Mouse (Mus musculus): ENCODE measurements around the gene Slc37a1. TPM values are rescaled to one million over a fixed set of nuclear protein-coding genes. Genes with fewer than 3 reads are reported as not detected.

Gene Slc37a1
- 3.9 and 4.8 TPM in 2 replicates for polyA plus RNA-seq (2016; fragmentation: Nextera tagmentation; extraction: Ambion mirVana)

- Histone ChIP-seq H3K27ac (no peak within 1 kb of the TSS), H3K4me1 (no peaks in the 10 kb centered on the region), H3K4me3 (no peak within 1 kb of the TSS), H3K27me3 (ENCODE audit: insufficient read depth, poor library complexity, severe bottlenecking) (no peaks in the 10 kb centered on the region; the same call in 1 of the 2 replicates), H3K36me3 (no peaks in the 10 kb centered on the region), H3K9me3 (no peaks in the 10 kb centered on the region)
- no peak for DNase-seq (ENCODE audit: low spot score)
- WGBS: 86% methylated on average over 1 of the region's 1 CpGs
Observed at GRCm38 (mm10) chr17:31286492-31286891, at the start of gene Slc37a1. Gene Slc37a1 (plus strand): TSS chr17:31286792.

- Histone ChIP-seq H3K4me3 (no peak overlapping the region), H3K9me3 (no peaks in the 10 kb centered on the region), H3K27me3 (ENCODE audit: insufficient read depth, poor library complexity, severe bottlenecking) (no peaks in the 10 kb centered on the region), H3K4me1 (no peaks in the 10 kb centered on the region), H3K36me3 (no peaks in the 10 kb centered on the region), H3K27ac (no peak overlapping the region)
- WGBS: 75% methylated on average over 7 of the region's 7 CpGs
- no peak for DNase-seq (ENCODE audit: low spot score)
Observed at GRCm38 (mm10) chr17:31238234-31239020, 48.2 kb upstream of the Slc37a1 start.

GRCm38 (mm10) chr17:31241156-31241555 lies 45.4 kb upstream of the Slc37a1 start:
- Histone ChIP-seq H3K9me3 (no peaks in the 10 kb centered on the region), H3K27me3 (ENCODE audit: insufficient read depth, poor library complexity, severe bottlenecking) (no peaks in the 10 kb centered on the region), H3K27ac (no peak overlapping the region), H3K4me1 (peaks cover 7% of the 10 kb centered on the region), H3K4me3 (no peak overlapping the region), H3K36me3 (no peaks in the 10 kb centered on the region)
- no peak for DNase-seq (ENCODE audit: low spot score)
- WGBS: 81% methylated on average over 8 of the region's 8 CpGs

- peaks cover 11% of the 10 kb centered on the region for H3K4me1 ChIP-seq
- WGBS: 9% methylated on average over 1 of the region's 1 CpGs
- H3K36me3 ChIP-seq: no peaks in the 10 kb centered on the region
- no peaks in the 10 kb centered on the region for H3K27me3 ChIP-seq (ENCODE audit: insufficient read depth, poor library complexity, severe bottlenecking)
- H3K4me3 ChIP-seq: no peak overlapping the region
- no peak for DNase-seq (ENCODE audit: low spot score)
- H3K27ac ChIP-seq: no peak overlapping the region
- no peaks in the 10 kb centered on the region for H3K9me3 ChIP-seq
Observed at GRCm38 (mm10) chr17:31242764-31243163, 43.8 kb upstream of the Slc37a1 start.

GRCm38 (mm10) chr17:31245321-31245720 lies 41.3 kb upstream of the Slc37a1 start:
- no peaks in the 10 kb centered on the region for H3K36me3 ChIP-seq
- H3K4me3 ChIP-seq: no peak overlapping the region
- no peaks in the 10 kb centered on the region for H3K9me3 ChIP-seq
- H3K27ac ChIP-seq: no peak overlapping the region
- WGBS: 40% methylated on average over 5 of the region's 5 CpGs
- no peaks in the 10 kb centered on the region for H3K27me3 ChIP-seq (ENCODE audit: insufficient read depth, poor library complexity, severe bottlenecking)
- no peak for DNase-seq (ENCODE audit: low spot score)
- peaks cover 11% of the 10 kb centered on the region for H3K4me1 ChIP-seq

- Histone ChIP-seq H3K36me3 (no peaks in the 10 kb centered on the region), H3K9me3 (no peaks in the 10 kb centered on the region), H3K27me3 (ENCODE audit: insufficient read depth, poor library complexity, severe bottlenecking) (no peaks in the 10 kb centered on the region), H3K4me3 (peak overlapping the region; percentile 16; the same call in 1 of the 2 replicates), H3K4me1 (peaks cover 11% of the 10 kb centered on the region), H3K27ac (no peak overlapping the region)
- DNase-seq (ENCODE audit: low spot score): no peak
- 26% methylated on average over 5 of the region's 5 CpGs for whole genome bisulfite sequencing
Observed at GRCm38 (mm10) chr17:31247144-31247543, 39.4 kb upstream of the Slc37a1 start.

GRCm38 (mm10) chr17:31253951-31254350 lies 32.6 kb upstream of the Slc37a1 start:
- H3K4me3 ChIP-seq: no peak overlapping the region
- H3K36me3 ChIP-seq: no peaks in the 10 kb centered on the region
- no peaks in the 10 kb centered on the region for H3K27me3 ChIP-seq (ENCODE audit: insufficient read depth, poor library complexity, severe bottlenecking)
- DNase-seq (ENCODE audit: low spot score): no peak
- 48% methylated on average over 5 of the region's 5 CpGs for WGBS
- H3K9me3 ChIP-seq: no peaks in the 10 kb centered on the region
- H3K4me1 ChIP-seq: peaks cover 8% of the 10 kb centered on the region; the same call in 1 of the 2 replicates
- H3K27ac ChIP-seq: no peak overlapping the region

GRCm38 (mm10) chr17:31254463-31254931 lies 32.1 kb upstream of the Slc37a1 start:
- no peaks in the 10 kb centered on the region for H3K27me3 ChIP-seq (ENCODE audit: insufficient read depth, poor library complexity, severe bottlenecking)
- H3K36me3 ChIP-seq: no peaks in the 10 kb centered on the region
- no peak overlapping the region for H3K27ac ChIP-seq
- H3K4me3 ChIP-seq: no peak overlapping the region
- peaks cover 8% of the 10 kb centered on the region; the same call in 1 of the 2 replicates for H3K4me1 ChIP-seq
- WGBS: 17% methylated on average over 9 of the region's 9 CpGs
- H3K9me3 ChIP-seq: no peaks in the 10 kb centered on the region
- peak; percentile 86 for DNase-seq (ENCODE audit: low spot score)

- H3K36me3 ChIP-seq: no peaks in the 10 kb centered on the region
- no peaks in the 10 kb centered on the region for H3K9me3 ChIP-seq
- DNase-seq (ENCODE audit: low spot score): no peak
- 76% methylated on average over 1 of the region's 1 CpGs for WGBS
- peaks cover 8% of the 10 kb centered on the region; the same call in 1 of the 2 replicates for H3K4me1 ChIP-seq
- H3K4me3 ChIP-seq: no peak overlapping the region
- H3K27ac ChIP-seq: no peak overlapping the region
- H3K27me3 ChIP-seq (ENCODE audit: insufficient read depth, poor library complexity, severe bottlenecking): no peaks in the 10 kb centered on the region
Observed at GRCm38 (mm10) chr17:31257149-31257548, 29.4 kb upstream of the Slc37a1 start.

- 85% methylated on average over 12 of the region's 12 CpGs for WGBS
- no peak for DNase-seq (ENCODE audit: low spot score)
- no peaks in the 10 kb centered on the region for H3K27me3 ChIP-seq (ENCODE audit: insufficient read depth, poor library complexity, severe bottlenecking)
- no peaks in the 10 kb centered on the region for H3K36me3 ChIP-seq
- H3K27ac ChIP-seq: no peak overlapping the region
- H3K4me3 ChIP-seq: no peak overlapping the region
- peaks cover 12% of the 10 kb centered on the region for H3K4me1 ChIP-seq
- H3K9me3 ChIP-seq: no peaks in the 10 kb centered on the region
Observed at GRCm38 (mm10) chr17:31257898-31258297, 28.7 kb upstream of the Slc37a1 start.

- 77% methylated on average over 9 of the region's 9 CpGs for WGBS
- H3K27me3 ChIP-seq (ENCODE audit: insufficient read depth, poor library complexity, severe bottlenecking): no peaks in the 10 kb centered on the region
- peaks cover 15% of the 10 kb centered on the region for H3K4me1 ChIP-seq
- no peak overlapping the region for H3K27ac ChIP-seq
- no peak for DNase-seq (ENCODE audit: low spot score)
- no peaks in the 10 kb centered on the region for H3K36me3 ChIP-seq
- no peaks in the 10 kb centered on the region for H3K9me3 ChIP-seq
- no peak overlapping the region for H3K4me3 ChIP-seq
Observed at GRCm38 (mm10) chr17:31258310-31258865, 28.2 kb upstream of the Slc37a1 start.

GRCm38 (mm10) chr17:31259145-31259544 lies 27.4 kb upstream of the Slc37a1 start:
- no peak overlapping the region for H3K4me3 ChIP-seq
- no peak for DNase-seq (ENCODE audit: low spot score)
- 77% methylated on average over 4 of the region's 4 CpGs for WGBS

GRCm38 (mm10) chr17:31259825-31260224 lies 26.8 kb upstream of the Slc37a1 start:
- Histone ChIP-seq H3K27me3 (ENCODE audit: insufficient read depth, poor library complexity, severe bottlenecking) (no peaks in the 10 kb centered on the region), H3K4me1 (peaks cover 10% of the 10 kb centered on the region), H3K4me3 (no peak overlapping the region), H3K27ac (no peak overlapping the region), H3K36me3 (no peaks in the 10 kb centered on the region), H3K9me3 (no peaks in the 10 kb centered on the region)
- WGBS: 71% methylated on average over 4 of the region's 4 CpGs
- no peak for DNase-seq (ENCODE audit: low spot score)

More at GRCm38 (mm10) chr17:31259145-31259544, 27.4 kb upstream of the Slc37a1 start:
- no peaks in the 10 kb centered on the region for H3K27me3 ChIP-seq (ENCODE audit: insufficient read depth, poor library complexity, severe bottlenecking)
- peaks cover 15% of the 10 kb centered on the region for H3K4me1 ChIP-seq
- H3K27ac ChIP-seq: no peak overlapping the region
- H3K36me3 ChIP-seq: no peaks in the 10 kb centered on the region
- no peaks in the 10 kb centered on the region for H3K9me3 ChIP-seq
